Mouse (Mus musculus) heart, postnatal 0 days (tissue): ENCODE results near the gene Grik5. TPM values are rescaled to one million over a fixed set of nuclear protein-coding genes. Genes with fewer than 3 reads are reported as not detected.

Experiments used
- ATAC-seq: fragments of 200-750 bp; cut with Nextera tagmentation; 2 replicates; pipeline ENCODE4 v1.8.0; 2017; ENCODE audit warnings: low read depth, moderate number of reproducible peaks, moderate library complexity; ENCODE audit not compliant: insufficient read depth
- DNase-seq: peaks from one replicate; pipeline ENCODE4 v3.0.0-alpha.2; 2016; ENCODE audit warnings: low spot score
- H3K27ac ChIP-seq: fragments of 300-500 bp; sonication (generic); 2 replicates; pipeline ENCODE4 v1.5.1; 2014; ENCODE audit warnings: low read depth, mild to moderate bottlenecking
- H3K27me3 ChIP-seq: fragments of 300-500 bp; sonication (generic); 2 replicates; pipeline ENCODE4 v1.6.1; 2014; ENCODE audit warnings: low read length, mixed read lengths; ENCODE audit not compliant: control insufficient read depth, insufficient read depth
- H3K36me3 ChIP-seq: fragments of 300-500 bp; sonication (generic); replicated peaks from 2 replicates; pipeline ENCODE4 v1.6.1; 2014; ENCODE audit warnings: low read length, mixed read lengths; ENCODE audit not compliant: control insufficient read depth, insufficient read depth
- H3K4me1 ChIP-seq: fragments of 300-500 bp; sonication (generic); 2 replicates; pipeline ENCODE4 v1.6.1; 2014; ENCODE audit warnings: antibody characterized with exemption; ENCODE audit not compliant: control insufficient read depth, insufficient read depth
- H3K4me2 ChIP-seq: fragments of 300-500 bp; sonication (generic); 2 replicates; pipeline ENCODE4 v1.6.1; 2014; ENCODE audit warnings: low read depth, mild to moderate bottlenecking, low read length, moderate library complexity
- H3K4me3 ChIP-seq: fragments of 300-500 bp; sonication (generic); 2 replicates; pipeline ENCODE4 v1.5.1; 2014; ENCODE audit warnings: low read depth, low read length
- H3K9ac ChIP-seq: fragments of 300-500 bp; sonication (generic); replicated peaks from 2 replicates; pipeline ENCODE4 v1.6.1; 2014; ENCODE audit warnings: low read depth, low read length, mixed read lengths
- H3K9me3 ChIP-seq: fragments of 300-500 bp; sonication (generic); replicated peaks from 2 replicates; pipeline ENCODE4 v1.6.1; 2016; ENCODE audit warnings: low read length; ENCODE audit not compliant: control insufficient read depth
- CTCF ChIP-seq: IDR thresholded peaks from 2 replicates; pipeline ENCODE4 v1.5.1; 2016; ENCODE audit warnings: antibody characterized with exemption, control low read depth, low read depth
- EP300 ChIP-seq: IDR thresholded peaks from 2 replicates; pipeline ENCODE4 v1.6.1; 2016; ENCODE audit warnings: antibody characterized with exemption, low read depth
- WGBS: fragments of 180-500 bp; shearing (Covaris S2); extraction: QIAGEN DNeasy Blood & Tissue Kit; methylation state at CpG from one replicate; pipeline ENCODE4 v1.1.7; 2014; 5-methylcytosine and 5-hydroxymethylcytosine counted together
- polyA plus RNA-seq: library from polyadenylated mRNA; unstranded; fragments of >200 nt; fragmentation: Nextera tagmentation; extraction: Ambion mirVana; gene quantifications from 2 replicates; pipeline ENCODE4 v1.2.1, GENCODE M21; 2015
- total RNA-seq: library from RNA; depleted of rRNA; stranded (reverse); fragments of >200 nt; gene quantifications from 2 replicates; pipeline ENCODE4 v1.2.3, GENCODE M21; 2014; ENCODE audit warnings: low replicate concordance

Grik5 gene
- total and polyA plus RNA-seq, 2 experiments from 2014 or later = 1.6 to 16.2 TPM

DNA sequence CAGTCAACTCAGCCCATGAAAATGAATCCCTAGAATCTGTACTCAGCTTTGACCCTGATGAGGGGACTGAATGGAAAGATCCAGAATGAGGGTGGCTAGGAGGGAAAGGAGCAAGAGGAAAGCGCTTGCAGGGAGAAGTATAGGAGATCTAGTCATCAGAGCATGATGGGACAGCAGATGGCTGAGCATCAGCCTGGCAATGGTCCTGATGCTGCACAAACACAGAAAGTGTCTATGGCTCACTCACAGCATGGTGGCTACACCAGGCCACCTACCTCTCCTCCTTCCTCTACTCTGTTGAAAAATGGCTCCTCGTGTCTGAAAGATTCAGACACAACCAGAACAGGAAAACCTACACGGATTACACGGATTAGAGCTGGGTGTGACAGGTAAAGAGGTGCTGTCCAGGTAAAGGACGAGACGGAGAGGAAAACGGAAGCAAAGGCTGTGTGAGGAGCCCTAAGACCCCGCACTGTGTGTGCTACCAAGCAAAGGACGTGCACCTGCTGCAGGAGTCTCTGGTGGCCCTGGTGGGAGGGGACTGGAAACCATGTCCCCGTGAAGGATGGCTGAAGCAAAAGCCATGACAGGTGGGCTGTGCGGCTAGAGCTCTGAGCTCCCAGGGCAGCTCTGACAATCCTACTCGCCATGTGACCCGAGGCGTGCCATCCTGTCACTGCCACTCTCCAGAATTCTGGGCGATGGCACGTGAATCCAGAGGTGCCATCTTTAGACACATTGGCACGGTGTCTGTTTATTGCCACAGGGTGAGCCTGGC is 40.2 kb upstream of the Grik5 start:
- Histone ChIP-seq H3K9ac (no peak overlapping the region), H3K36me3 (no peaks in the 10 kb centered on the region), H3K27me3 (peaks cover 16% of the 10 kb centered on the region; the same call in 1 of the 2 replicates), H3K9me3 (no peaks in the 10 kb centered on the region), H3K4me2 (no peak overlapping the region), H3K27ac (no peak overlapping the region), H3K4me1 (0 out of 2 replicates have a peak, but pooled peaks cover 2% of the 10 kb centered on the region), H3K4me3 (no peak overlapping the region)
- no peak for TF ChIP-seq CTCF
- DNase-seq (no peak), ATAC-seq (no peak)
- WGBS = 82% methylated on average over 17 of the region's 17 CpGs

DNA sequence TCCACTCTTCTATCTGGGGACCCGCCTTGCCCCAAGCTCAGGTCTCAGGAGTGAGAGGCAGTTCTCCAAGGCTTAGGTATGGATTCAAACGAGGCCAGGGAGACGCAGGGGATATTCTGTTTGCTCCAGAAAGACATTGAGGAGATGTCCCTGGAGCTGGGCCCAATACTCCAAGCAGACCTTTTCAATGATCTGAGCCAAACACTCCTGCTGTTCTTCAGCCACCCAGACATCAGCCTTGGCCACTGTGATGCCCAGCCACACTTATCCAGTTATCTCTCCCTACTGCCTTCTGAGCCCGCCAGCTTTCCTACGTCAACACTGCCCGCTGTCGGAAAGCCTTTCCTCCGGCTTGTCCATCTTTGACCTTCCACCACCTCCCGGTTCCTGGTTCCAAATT is 38.2 kb upstream of the Grik5 start:
- Histone ChIP-seq H3K27ac (no peak overlapping the region), H3K4me2 (no peak overlapping the region), H3K4me3 (no peak overlapping the region), H3K9ac (no peak overlapping the region), H3K36me3 (no peaks in the 10 kb centered on the region), H3K9me3 (no peaks in the 10 kb centered on the region), H3K27me3 (peaks cover 14% of the 10 kb centered on the region; the same call in 1 of the 2 replicates), H3K4me1 (0 out of 2 replicates have a peak, but pooled peaks cover 4% of the 10 kb centered on the region)
- WGBS = 58% methylated on average over 9 of the region's 9 CpGs
- no peak for ATAC-seq
- no peak for TF ChIP-seq EP300
- no peak for TF ChIP-seq CTCF
- no peak for DNase-seq

DNA sequence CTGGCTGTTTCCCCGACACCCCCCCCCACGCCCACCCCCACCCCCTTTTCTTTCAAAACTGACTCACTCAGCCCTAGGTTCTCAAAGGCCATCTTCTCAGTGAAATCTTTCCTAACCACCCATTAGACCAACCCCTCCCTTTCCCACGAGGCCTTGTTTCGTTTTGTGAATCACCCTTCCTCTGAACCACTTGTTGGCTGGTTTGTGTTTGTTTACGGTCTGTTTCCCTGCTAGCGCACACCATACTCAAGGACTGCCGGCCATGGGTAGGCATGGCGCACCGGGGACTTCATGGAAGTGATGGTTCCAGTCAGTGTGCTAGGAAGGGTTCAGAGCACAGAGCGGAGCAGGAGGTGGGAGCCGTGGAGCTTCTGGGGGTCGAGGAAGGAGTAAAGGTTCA is 37.2 kb upstream of the Grik5 start:
- Histone ChIP-seq H3K9ac (no peak overlapping the region), H3K27me3 (peaks cover 7% of the 10 kb centered on the region; the same call in 1 of the 2 replicates), H3K4me1 (0 out of 2 replicates have a peak, but pooled peaks cover 4% of the 10 kb centered on the region), H3K4me2 (no peak overlapping the region), H3K36me3 (no peaks in the 10 kb centered on the region), H3K9me3 (no peaks in the 10 kb centered on the region), H3K27ac (no peak overlapping the region), H3K4me3 (no peak overlapping the region)
- no peak for DNase-seq
- 83% methylated on average over 12 of the region's 12 CpGs for WGBS
- ATAC-seq = no peak
- TF ChIP-seq CTCF = no peak
- TF ChIP-seq EP300 = no peak

DNA sequence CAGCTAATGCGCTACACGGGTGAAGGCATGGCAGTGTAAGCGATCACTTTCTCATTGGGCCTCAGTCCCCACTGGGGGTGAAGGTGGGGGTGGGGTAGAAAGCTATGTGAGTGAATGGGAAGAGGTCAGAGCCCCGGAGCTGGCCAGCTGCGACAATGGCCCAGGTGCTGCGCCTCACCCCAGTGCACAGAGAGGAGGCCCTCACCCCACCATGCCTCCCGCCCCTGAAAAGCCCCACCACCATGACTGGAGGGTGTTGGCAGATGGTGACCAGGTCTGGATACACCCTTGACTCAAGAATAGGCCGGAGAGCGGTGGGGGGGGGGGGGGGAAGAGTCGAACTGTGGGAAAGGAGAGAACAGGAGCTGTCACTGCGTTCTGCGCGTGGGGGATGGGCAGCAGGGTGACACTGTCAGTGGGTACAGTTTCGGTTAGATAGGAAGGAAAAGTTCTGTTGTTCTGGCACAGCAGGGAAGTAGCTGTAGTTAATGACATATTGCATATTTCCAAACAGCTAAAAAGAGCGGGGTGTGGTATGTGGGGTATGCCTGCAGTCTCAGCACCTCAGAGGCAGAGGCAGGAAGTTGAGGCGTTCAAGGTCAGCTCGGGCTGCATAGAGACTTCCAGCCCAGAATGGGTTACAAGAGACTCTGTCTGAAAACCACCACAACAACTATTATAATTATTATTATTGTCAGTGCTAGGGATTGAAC is 34.8 kb upstream of the Grik5 start:
- Histone ChIP-seq H3K9me3 (no peaks in the 10 kb centered on the region), H3K27ac (no peak overlapping the region), H3K9ac (no peak overlapping the region), H3K4me2 (peak overlapping the region; percentile 15; the same call in 1 of the 2 replicates), H3K4me1 (0 out of 2 replicates have a peak, but pooled peaks cover 4% of the 10 kb centered on the region), H3K36me3 (no peaks in the 10 kb centered on the region), H3K4me3 (no peak overlapping the region), H3K27me3 (0 out of 2 replicates have a peak, but pooled peaks cover 4% of the 10 kb centered on the region)
- ATAC-seq (peak; percentile 62), DNase-seq (no peak)
- TF ChIP-seq EP300 (no peak), CTCF (no peak)
- 19% methylated on average over 17 of the region's 17 CpGs for WGBS

- no peak overlapping the region for H3K9ac ChIP-seq
- 9% methylated on average over 17 of the region's 17 CpGs for WGBS
- no peak overlapping the region for H3K4me2 ChIP-seq
- no peak overlapping the region for H3K27ac ChIP-seq
- H3K9me3 ChIP-seq = no peaks in the 10 kb centered on the region
- TF ChIP-seq CTCF (peak; percentile 87), EP300 (no peak)
- 0 out of 2 replicates have a peak, but pooled peaks cover 4% of the 10 kb centered on the region for H3K27me3 ChIP-seq
- DNase-seq (peak; percentile 74), ATAC-seq (peak; percentile 43; the same call in 1 of the 2 replicates)
- no peak overlapping the region for H3K4me3 ChIP-seq
- no peaks in the 10 kb centered on the region for H3K36me3 ChIP-seq
- H3K4me1 ChIP-seq = 0 out of 2 replicates have a peak, but pooled peaks cover 4% of the 10 kb centered on the region
Observed at GRCm38 (mm10) chr7:25105411-25106160, 33.4 kb upstream of the Grik5 start.
